Mouse (Mus musculus) limb, embryonic 14.5 days (tissue): Measurements from ENCODE around the gene Pan3. TPM values are rescaled to one million over a fixed set of nuclear protein-coding genes. Genes with fewer than 3 reads are reported as not detected.
A peak's percentile ranks its signal among the peaks of the same experiment; 100 is the strongest.

Source experiments
- ATAC-seq: fragments of 200-750 bp; cut with Nextera tagmentation; 2 replicates; pipeline ENCODE4 v1.8.0; 2017; ENCODE audit warnings: low read depth, moderate number of reproducible peaks, moderate TSS enrichment; ENCODE audit not compliant: low FRiP score
- DNase-seq: peaks from one replicate; pipeline ENCODE4 v3.0.0-alpha.2; 2015; ENCODE audit warnings: low spot score
- H3K27ac ChIP-seq: fragments of 300-500 bp; sonication (generic); replicated peaks from 2 replicates; pipeline ENCODE4 v1.5.1; 2014; ENCODE audit warnings: low read depth, mild to moderate bottlenecking, low read length, moderate library complexity, mixed read lengths
- H3K27me3 ChIP-seq: fragments of 300-500 bp; sonication (generic); 2 replicates; pipeline ENCODE4 v1.6.1; 2014; ENCODE audit warnings: low read length, mixed read lengths; ENCODE audit not compliant: control insufficient read depth, insufficient read depth
- H3K36me3 ChIP-seq: fragments of 300-500 bp; sonication (generic); 2 replicates; pipeline ENCODE4 v1.6.1; 2014; ENCODE audit warnings: mild to moderate bottlenecking, low read length, moderate library complexity, mixed read lengths; ENCODE audit not compliant: control insufficient read depth, insufficient read depth
- H3K4me1 ChIP-seq: fragments of 300-500 bp; sonication (generic); 2 replicates; pipeline ENCODE4 v1.6.1; 2014; ENCODE audit warnings: antibody characterized with exemption, low read length, mixed read lengths; ENCODE audit not compliant: control insufficient read depth, insufficient read depth
- H3K4me2 ChIP-seq: fragments of 300-500 bp; sonication (generic); replicated peaks from 2 replicates; pipeline ENCODE4 v1.6.1; 2014; ENCODE audit warnings: low read depth, mild to moderate bottlenecking, low read length, moderate library complexity; ENCODE audit not compliant: severe bottlenecking
- H3K4me3 ChIP-seq: fragments of 300-500 bp; sonication (generic); replicated peaks from 2 replicates; pipeline ENCODE4 v1.5.1; 2014; ENCODE audit warnings: low read length
- H3K9ac ChIP-seq: fragments of 300-500 bp; sonication (generic); 2 replicates; pipeline ENCODE4 v1.6.1; 2014; ENCODE audit warnings: mild to moderate bottlenecking, low read depth, low read length, moderate library complexity; ENCODE audit not compliant: severe bottlenecking
- H3K9me3 ChIP-seq: fragments of 300-500 bp; sonication (generic); 2 replicates; pipeline ENCODE4 v1.6.1; 2016; ENCODE audit warnings: low read length; ENCODE audit not compliant: control insufficient read depth
- POLR2A ChIP-seq: fragments of 200-500 bp; IDR thresholded peaks from 2 replicates; pipeline ENCODE4 v1.8.0; 2012; ENCODE audit warnings: inconsistent platforms, mild to moderate bottlenecking, moderate library complexity, borderline replicate concordance; ENCODE audit not compliant: insufficient read depth, insufficient read length; ENCODE audit errors: extremely low read depth
- WGBS: fragments of 180-500 bp; shearing (Covaris S2); extraction: QIAGEN DNeasy Blood & Tissue Kit; methylation state at CpG from one replicate; pipeline ENCODE4 v1.1.7; 2014; 5-methylcytosine and 5-hydroxymethylcytosine counted together
- polyA plus RNA-seq, 2 experiments: library from polyadenylated mRNA; depleted of rRNA in 1 of 2; stranded (reverse) in 1 of 2; unstranded in 1 of 2; fragments of >200 nt; fragmentation: Nextera tagmentation in 1 of 2; extraction: Ambion mirVana in 1 of 2; gene quantifications; 2 replicates each; pipeline versions ENCODE4 v1.2.1 to v1.2.3; 2012 to 2014

Gene Pan3
- polyA plus RNA-seq, 2 experiments: 46.7 to 60.7 TPM

DNA sequence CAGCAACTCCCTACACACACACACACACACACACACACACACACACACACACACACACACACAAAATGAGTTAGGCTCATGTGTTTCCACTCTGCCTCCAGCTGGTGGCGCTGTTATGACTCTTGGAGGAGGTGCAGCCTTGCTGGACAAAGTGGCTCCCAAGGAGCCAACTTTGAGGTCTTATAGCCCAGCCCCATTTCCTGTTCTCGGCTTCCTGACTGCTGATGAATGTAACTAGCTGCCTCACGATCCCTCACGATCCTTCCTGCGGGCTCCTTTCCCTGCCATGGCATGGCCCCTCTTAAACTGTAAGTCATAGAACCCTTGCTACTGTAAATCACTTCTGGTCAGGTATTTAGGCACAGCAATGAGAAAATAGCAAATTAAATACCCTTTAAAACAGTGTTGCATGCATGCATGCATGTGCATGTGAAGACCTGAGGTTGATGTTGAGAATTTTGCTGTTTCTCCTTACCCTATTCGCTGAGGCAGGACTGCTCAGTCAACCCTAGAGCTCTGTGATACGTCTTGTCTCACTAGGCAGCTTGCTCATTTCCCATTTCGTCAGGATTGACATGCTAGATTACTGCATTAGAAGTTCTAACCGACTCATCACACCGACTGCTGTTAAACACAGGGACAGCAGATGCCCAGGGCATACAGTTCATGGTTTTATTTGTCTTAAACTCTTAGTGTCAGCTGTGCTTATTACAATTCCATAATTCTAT is 11.4 kb upstream of the Pan3 start:
- H3K4me2 ChIP-seq: no peak overlapping the region
- 37% methylated on average over 10 of the region's 10 CpGs for WGBS

DNA sequence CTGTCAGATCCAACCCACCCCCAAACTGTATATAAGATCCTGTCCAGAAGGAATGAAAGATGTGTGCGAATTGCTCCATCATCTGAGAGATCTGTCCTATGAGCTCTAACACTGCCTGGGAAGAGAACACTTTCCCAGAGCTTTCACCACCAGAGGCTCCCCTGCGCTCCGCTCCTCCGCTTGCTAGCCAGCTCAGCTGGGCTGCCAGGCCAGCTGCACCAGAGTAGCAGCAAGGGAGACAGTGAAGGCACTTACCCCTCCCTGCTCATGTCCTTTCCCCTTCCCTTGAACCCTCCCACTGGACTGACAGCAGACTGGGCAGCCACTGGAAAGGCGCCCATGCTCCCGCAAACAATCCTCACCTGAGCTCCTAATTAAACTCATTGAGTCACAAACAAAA is 6.3 kb upstream of the Pan3 start:
- H3K9ac ChIP-seq: no peak overlapping the region
- no peaks in the 10 kb centered on the region for H3K27me3 ChIP-seq
- DNase-seq: no peak
- no peaks in the 10 kb centered on the region for H3K36me3 ChIP-seq
- 46% methylated on average over 6 of the region's 6 CpGs for WGBS
- ATAC-seq: no peak
- H3K4me2 ChIP-seq: no peak overlapping the region
- H3K9me3 ChIP-seq: no peaks in the 10 kb centered on the region
- H3K4me3 ChIP-seq: no peak overlapping the region
- 0 out of 2 replicates have a peak, but pooled peaks cover 1% of the 10 kb centered on the region for H3K4me1 ChIP-seq
- no peak for TF ChIP-seq POLR2A
- H3K27ac ChIP-seq: no peak overlapping the region

More for the DNA sequence above, 11.4 kb upstream of the Pan3 start:
- DNase-seq (no peak), ATAC-seq (no peak)
- Histone ChIP-seq H3K27me3 (no peaks in the 10 kb centered on the region), H3K9ac (no peak overlapping the region), H3K27ac (no peak overlapping the region), H3K4me3 (no peak overlapping the region), H3K4me1 (no peaks in the 10 kb centered on the region), H3K9me3 (no peaks in the 10 kb centered on the region), H3K36me3 (no peaks in the 10 kb centered on the region)
- no peak for TF ChIP-seq POLR2A

DNA sequence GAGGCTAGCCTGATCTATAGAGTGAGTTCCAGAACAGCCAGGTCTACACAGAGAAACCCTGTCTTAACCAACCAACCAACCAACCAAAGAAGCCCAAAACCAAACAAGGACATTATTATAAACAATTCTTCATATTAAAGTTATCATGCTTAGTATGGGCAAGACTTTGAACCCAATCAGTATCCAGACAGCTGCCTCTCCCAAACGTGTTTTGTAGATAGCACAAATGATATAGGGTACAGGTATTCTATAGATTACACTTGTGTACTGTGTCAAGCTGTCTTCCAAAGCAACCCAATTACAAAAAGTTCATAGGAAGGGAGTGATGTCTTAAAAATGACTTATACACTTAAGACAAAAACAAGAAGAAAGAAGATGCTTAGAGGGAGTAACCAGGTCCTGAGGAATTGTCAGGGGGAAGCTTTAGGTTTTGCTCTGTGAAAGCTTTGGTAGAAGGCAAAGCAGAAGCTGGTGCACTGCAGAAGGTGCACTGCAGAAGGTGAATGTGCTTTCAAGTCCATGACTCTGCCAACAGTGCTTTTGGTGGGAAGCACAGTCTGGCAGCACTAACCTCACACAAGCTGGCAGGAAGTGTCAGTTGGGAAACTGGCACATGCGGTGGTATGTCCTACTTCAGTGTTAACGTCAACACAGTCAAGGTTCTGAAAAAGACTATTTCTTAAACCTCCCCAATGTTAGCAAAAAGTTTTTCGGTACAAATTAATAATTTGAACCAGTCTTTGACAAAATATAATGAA is 3.7 kb upstream of the Pan3 start:
- no peak overlapping the region for H3K27ac ChIP-seq
- no peak for ATAC-seq
- no peaks in the 10 kb centered on the region for H3K36me3 ChIP-seq
- no peak overlapping the region for H3K4me3 ChIP-seq
- TF ChIP-seq POLR2A: no peak
- H3K4me2 ChIP-seq: no peak overlapping the region
- no peak for DNase-seq
- H3K27me3 ChIP-seq: no peaks in the 10 kb centered on the region
- no peaks in the 10 kb centered on the region for H3K9me3 ChIP-seq
- 79% methylated on average over 4 of the region's 4 CpGs for WGBS
- no peak overlapping the region for H3K9ac ChIP-seq
- 0 out of 2 replicates have a peak, but pooled peaks cover 10% of the 10 kb centered on the region for H3K4me1 ChIP-seq

DNA sequence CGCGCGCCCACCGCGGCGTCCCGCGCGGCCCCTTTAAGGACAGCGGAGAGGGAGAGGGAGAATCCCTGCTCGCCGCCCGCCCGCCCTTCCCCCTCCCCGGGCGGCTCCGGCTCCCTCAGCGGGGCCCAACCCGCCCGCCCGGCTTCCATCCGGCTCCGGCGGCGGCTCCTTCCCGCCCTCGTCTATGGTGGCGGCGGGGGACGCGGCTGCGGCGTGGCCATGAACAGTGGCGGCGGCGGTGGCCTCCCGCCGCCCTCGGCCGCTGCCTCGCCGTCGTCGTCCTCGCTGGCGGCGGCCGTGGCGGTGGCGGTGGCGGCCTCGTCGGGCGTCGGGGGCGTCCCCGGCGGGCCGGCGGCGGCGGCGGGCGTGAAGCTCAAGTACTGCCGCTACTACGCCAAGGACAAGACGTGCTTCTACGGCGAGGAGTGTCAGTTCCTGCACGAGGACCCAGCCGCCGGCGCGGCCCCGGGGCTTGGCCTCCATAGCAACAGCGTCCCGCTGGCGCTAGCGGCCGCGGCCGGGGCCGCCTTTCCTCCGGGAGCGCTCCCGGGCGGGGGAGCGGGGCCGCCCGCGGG is 487 bp downstream of the Pan3 start:
- Histone ChIP-seq H3K36me3 (no peaks in the 10 kb centered on the region), H3K27me3 (no peaks in the 10 kb centered on the region), H3K4me3 (peak overlapping the region; percentile 99), H3K9ac (peak overlapping the region; percentile 97), H3K9me3 (no peaks in the 10 kb centered on the region), H3K27ac (peak overlapping the region; percentile 97), H3K4me1 (peaks cover 22% of the 10 kb centered on the region), H3K4me2 (peak overlapping the region; percentile 75)
- under 1% methylated on average over 18 of the region's 91 CpGs for WGBS
- no peak for DNase-seq
- no peak for TF ChIP-seq POLR2A
- peak; percentile 81 for ATAC-seq

DNA sequence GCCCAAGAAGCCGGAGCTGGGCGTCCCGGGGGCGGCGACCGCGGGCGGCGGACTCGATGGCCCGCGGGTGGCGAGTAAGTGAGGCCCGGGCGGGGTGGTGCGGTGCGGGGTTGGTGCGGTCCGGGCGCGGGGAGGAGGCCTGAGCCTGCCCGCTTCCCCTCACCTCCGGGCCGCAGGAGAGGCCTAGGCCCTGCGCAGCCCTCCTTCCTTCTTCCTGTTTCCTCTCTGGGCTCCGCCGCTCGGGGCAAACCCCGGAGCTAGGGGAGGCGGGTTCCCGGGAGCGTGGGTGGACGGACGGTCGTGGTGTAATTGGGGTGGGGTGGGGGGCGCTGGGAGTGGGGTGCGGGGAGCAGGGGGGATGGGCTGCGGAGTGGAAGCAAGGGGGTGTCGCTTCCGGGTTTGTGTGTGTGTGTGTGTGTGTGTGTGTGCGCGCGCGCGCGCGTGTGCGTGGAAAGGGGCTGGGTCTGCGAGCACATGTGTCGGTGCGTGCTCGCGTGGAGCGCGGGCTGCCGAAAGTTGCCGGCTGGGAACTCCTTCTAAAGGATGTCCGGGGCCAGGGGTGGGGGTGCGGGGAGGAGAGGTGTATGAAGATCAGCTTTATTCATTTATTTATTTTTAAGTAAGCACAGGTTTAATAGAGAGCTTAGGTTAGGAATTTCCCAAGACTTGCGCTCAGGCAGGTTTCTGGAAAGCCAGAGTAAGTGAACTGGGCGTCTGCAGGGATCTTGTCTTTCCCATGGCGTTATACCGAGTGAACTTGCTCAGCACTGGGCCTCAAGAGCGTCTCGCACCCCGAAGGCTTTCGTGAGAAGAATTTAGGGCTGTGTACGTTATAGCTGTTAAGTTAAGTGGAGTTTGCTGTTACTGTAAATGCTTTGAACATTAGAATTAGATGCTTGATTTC is 1.2 kb downstream of the Pan3 start:
- under 1% methylated on average over 25 of the region's 68 CpGs for WGBS
- H3K4me3 ChIP-seq: peak overlapping the region; percentile 99
- no peak for TF ChIP-seq POLR2A
- no peaks in the 10 kb centered on the region for H3K36me3 ChIP-seq
- peak overlapping the region; percentile 97 for H3K27ac ChIP-seq
- peak; percentile 57 for DNase-seq
- no peaks in the 10 kb centered on the region for H3K27me3 ChIP-seq
- H3K4me2 ChIP-seq: peak overlapping the region; percentile 75
- peak; percentile 58 for ATAC-seq
- peaks cover 22% of the 10 kb centered on the region for H3K4me1 ChIP-seq
- peak overlapping the region; percentile 97 for H3K9ac ChIP-seq
- no peaks in the 10 kb centered on the region for H3K9me3 ChIP-seq
